Mouse (Mus musculus) liver, embryonic 16.5 days (tissue): ENCODE results near the gene Cpeb1. TPM values are rescaled to one million over a fixed set of nuclear protein-coding genes. Genes with fewer than 3 reads are reported as not detected.

Source experiments
- ATAC-seq: fragments of 200-750 bp; cut with Nextera tagmentation; 2 replicates; pipeline ENCODE4 v1.8.0; 2017; ENCODE audit warnings: low read depth, mild to moderate bottlenecking, moderate number of reproducible peaks, moderate library complexity
- H3K27ac ChIP-seq: fragments of 300-500 bp; sonication (generic); 2 replicates; pipeline ENCODE4 v1.5.1; 2014; ENCODE audit warnings: mild to moderate bottlenecking, low read length
- H3K27me3 ChIP-seq: fragments of 300-500 bp; sonication (generic); 2 replicates; pipeline ENCODE4 v1.6.1; 2014; ENCODE audit warnings: low read depth, low read length, mixed read lengths; ENCODE audit not compliant: control insufficient read depth, insufficient read depth
- H3K36me3 ChIP-seq: fragments of 300-500 bp; sonication (generic); 2 replicates; pipeline ENCODE4 v1.6.1; 2014; ENCODE audit warnings: mild to moderate bottlenecking; ENCODE audit not compliant: control insufficient read depth, insufficient read depth
- H3K4me1 ChIP-seq: fragments of 300-500 bp; sonication (generic); 2 replicates; pipeline ENCODE4 v1.6.1; 2014; ENCODE audit warnings: low read depth, low read length, mixed read lengths; ENCODE audit not compliant: control insufficient read depth
- H3K4me2 ChIP-seq: fragments of 300-500 bp; sonication (generic); 2 replicates; pipeline ENCODE4 v1.6.1; 2014; ENCODE audit warnings: low read depth, low read length, mixed read lengths
- H3K4me3 ChIP-seq: fragments of 300-500 bp; sonication (generic); 2 replicates; pipeline ENCODE4 v1.5.1; 2014; ENCODE audit warnings: low read depth, mild to moderate bottlenecking, low read length
- H3K9ac ChIP-seq: fragments of 300-500 bp; sonication (generic); 2 replicates; pipeline ENCODE4 v1.6.1; 2014; ENCODE audit warnings: low read depth, low read length
- H3K9me3 ChIP-seq: fragments of 300-500 bp; sonication (generic); replicated peaks from 2 replicates; pipeline ENCODE4 v1.6.1; 2016; ENCODE audit warnings: low read length; ENCODE audit not compliant: control insufficient read depth
- WGBS: fragments of 180-500 bp; shearing (Covaris S2); extraction: QIAGEN DNeasy Blood & Tissue Kit; methylation state at CpG from one replicate; pipeline ENCODE4 v1.1.7; 2014; ENCODE audit not compliant: insufficient replicate concordance; 5-methylcytosine and 5-hydroxymethylcytosine counted together
- polyA plus RNA-seq: library from polyadenylated mRNA; unstranded; fragments of >200 nt; fragmentation: Nextera tagmentation; extraction: Ambion mirVana; gene quantifications from 2 replicates; pipeline ENCODE4 v1.2.1, GENCODE M21; 2015

The Cpeb1 gene
- polyA plus RNA-seq, 1 experiment from 2014 or later = not detected

GRCm38 (mm10) chr7:81303682-81304081 lies 151.6 kb downstream of the Cpeb1 start:
- H3K9ac ChIP-seq = no peak overlapping the region
- WGBS = 57% methylated on average over 2 of the region's 2 CpGs
- H3K4me2 ChIP-seq = no peak overlapping the region
- H3K9me3 ChIP-seq = no peaks in the 10 kb centered on the region
- H3K27ac ChIP-seq = no peak overlapping the region
- no peaks in the 10 kb centered on the region for H3K36me3 ChIP-seq
- H3K27me3 ChIP-seq = no peaks in the 10 kb centered on the region
- no peaks in the 10 kb centered on the region for H3K4me1 ChIP-seq
- H3K4me3 ChIP-seq = no peak overlapping the region
- ATAC-seq = no peak

DNA sequence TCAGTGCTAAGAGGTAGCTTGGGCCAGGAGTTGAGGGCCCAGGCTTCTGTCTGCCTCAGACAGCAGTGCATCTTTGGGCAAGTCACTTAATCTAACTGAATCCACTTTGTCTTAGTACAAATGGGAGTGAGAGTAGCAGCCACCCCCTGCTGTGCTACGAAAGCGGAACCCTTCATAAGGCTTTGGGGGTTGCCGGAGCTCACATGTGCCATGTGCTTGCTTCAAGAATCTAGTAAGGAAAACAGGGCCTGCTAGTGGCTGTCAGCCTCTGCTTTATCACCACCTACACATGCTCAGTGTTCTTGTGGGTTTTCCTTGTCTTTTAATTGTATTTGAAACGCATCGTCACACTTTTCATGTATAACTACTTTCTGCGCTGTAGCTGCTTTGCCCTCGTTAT lies 153.9 kb downstream of the Cpeb1 start:
- Histone ChIP-seq H3K36me3 (no peaks in the 10 kb centered on the region), H3K4me1 (no peaks in the 10 kb centered on the region), H3K27me3 (no peaks in the 10 kb centered on the region), H3K27ac (no peak overlapping the region), H3K9ac (no peak overlapping the region), H3K4me3 (no peak overlapping the region), H3K9me3 (no peaks in the 10 kb centered on the region), H3K4me2 (no peak overlapping the region)
- ATAC-seq = no peak
- WGBS = 76% methylated on average over 7 of the region's 7 CpGs

GRCm38 (mm10) chr7:81298206-81298605 lies 157.1 kb downstream of the Cpeb1 start:
- Histone ChIP-seq H3K4me3 (no peak overlapping the region), H3K36me3 (no peaks in the 10 kb centered on the region), H3K4me1 (no peaks in the 10 kb centered on the region), H3K9ac (no peak overlapping the region), H3K27ac (no peak overlapping the region), H3K27me3 (no peaks in the 10 kb centered on the region), H3K4me2 (no peak overlapping the region), H3K9me3 (no peaks in the 10 kb centered on the region)
- no peak for ATAC-seq
- WGBS = 43% methylated on average over 6 of the region's 6 CpGs

Other genes starting within 250 kb of the Cpeb1 start
- 1.1 and 1.2 TPM in 2 replicates for gene Pde8a, start 241.9 kb downstream of the Cpeb1 start, polyA plus RNA-seq
- 564 and 643 TPM in 2 replicates for gene Rps17, start 110.2 kb downstream of the Cpeb1 start, polyA plus RNA-seq
- gene Ap3b2, start 38.5 kb upstream of the Cpeb1 start, polyA plus RNA-seq = 0.07 TPM in 1 of 2 replicates, not detected in the other
- not detected in 2 replicates for gene BC048679, start 42.8 kb upstream of the Cpeb1 start, polyA plus RNA-seq
- gene Fsd2, start 111.5 kb upstream of the Cpeb1 start, polyA plus RNA-seq = 0.21 and 0.59 TPM in 2 replicates
- gene Whamm, start 115.8 kb upstream of the Cpeb1 start, polyA plus RNA-seq = 1.5 and 2.4 TPM in 2 replicates